In genomic region chr4:108046136-108046535, GRCm38 (mm10) we compare ENCODE assay signal across 18 mouse cellular contexts. TPM values are rescaled to one million over a fixed set of nuclear protein-coding genes. Genes with fewer than 3 reads are reported as not detected.
DNase-seq lines count a peak whose midpoint lies in the region; ATAC-seq and TF ChIP-seq lines count a peak whose summit lies in the region.
"Had no signal": no experiment of that assay in that cellular context is flagged by ENCODE, and none has a peak within 500 bp of the region (broad histone marks: within the 10 kb centered on the region; RNA-seq: fewer than 3 reads in every experiment).

No protein-coding gene starts in this region.

- H3K36me3 ChIP-seq in heart, adult 2 months (ENCODE audit: control insufficient read depth, insufficient read depth, low read length): peaks cover 2% of the 10 kb centered on the region; the same call in 1 of the 2 replicates
- peaks cover 11% of the 10 kb centered on the region for H3K36me3 ChIP-seq in heart, embryonic 11.5 days (ENCODE audit: control insufficient read depth, insufficient read depth, low read length)

- H3K4me3 ChIP-seq in heart, adult 2 months: no peak overlapping the region
- H3K4me3 ChIP-seq in heart, embryonic 11.5 days (ENCODE audit: low read depth, low read length): no peak overlapping the region
- H3K4me3 ChIP-seq: forebrain, embryonic 12.5 days; heart, embryonic 15.5 days; midbrain, embryonic 13.5 days had no signal

- ATAC-seq in heart, embryonic 11.5 days (replicated peaks; ENCODE audit: insufficient number of reproducible peaks, low FRiP score, low TSS enrichment): no peak
- ATAC-seq in megakaryocyte-erythroid progenitor cell, adult 5-6 weeks (replicated peaks; ENCODE audit: low FRiP score, low TSS enrichment, poor library complexity, severe bottlenecking): no peak
- ATAC-seq: lung, postnatal 0 days; midbrain, embryonic 13.5 days had no signal

- no peak for TF ChIP-seq CTCF in heart, adult 2 months (IDR thresholded peaks at IDR 0.05)

- no peak overlapping the region for H3K27ac ChIP-seq in heart, adult 2 months
- H3K27ac ChIP-seq in heart, embryonic 11.5 days (ENCODE audit: low read depth, low read length): no peak overlapping the region
- H3K27ac ChIP-seq: forebrain, embryonic 12.5 days; heart, embryonic 15.5 days; kidney, postnatal 0 days; midbrain, embryonic 13.5 days had no signal

- no peak for TF ChIP-seq POLR2A in heart, adult 2 months (IDR thresholded peaks at IDR 0.05; ENCODE audit: insufficient read depth, low read depth, low read length)

- WGBS in heart, adult 2 months: 60% methylated on average over 8 of the region's 8 CpGs
- WGBS in heart, embryonic 11.5 days (ENCODE audit: insufficient replicate concordance): 79% methylated on average over 8 of the region's 8 CpGs

- intact Hi-C loops in heart, adult 2 months (cut with DNase I): no loop called here
- intact Hi-C loops in left cerebral cortex, postnatal 4 days (cut with DNase I): no loop called here
- intact Hi-C loops in left cerebral cortex, postnatal 36 days (cut with DNase I): no loop called here

- no peaks in the 10 kb centered on the region; the same call in 1 of the 2 replicates for H3K4me1 ChIP-seq in heart, adult 2 months (ENCODE audit: control insufficient read depth, insufficient read depth, low read length)
- H3K4me1 ChIP-seq in heart, embryonic 11.5 days (ENCODE audit: control insufficient read depth, insufficient read depth, low read length): peaks cover 8% of the 10 kb centered on the region
- H3K4me1 ChIP-seq: midbrain, embryonic 13.5 days had no signal

- peak; percentile 87 to 91 for DNase-seq in cerebellum, postnatal 10 days
- no peak for DNase-seq in cerebellum, adult 11 months
- DNase-seq in heart, adult 2 months: peak; percentile 39 to 53
- DNase-seq in left cerebral cortex, postnatal 4 days: peak; percentile 86
- no peak for DNase-seq in left cerebral cortex, postnatal 36 days (ENCODE audit: low spot score in 2 of 2)
- DNase-seq in adrenal gland, postnatal 25 days: no peak
- DNase-seq: adrenal gland, adult 2 months; embryo, embryonic 11 days; kidney, adult 11 months; layer of hippocampus, postnatal 36 days had no signal

- no peak overlapping the region for H3K4me2 ChIP-seq in heart, embryonic 11.5 days
- H3K4me2 ChIP-seq: forebrain, embryonic 12.5 days; heart, embryonic 15.5 days; midbrain, embryonic 13.5 days had no signal

- no peaks in the 10 kb centered on the region for H3K9me3 ChIP-seq in heart, embryonic 11.5 days (replicated peaks; ENCODE audit: control insufficient read depth, low read length)
- H3K9me3 ChIP-seq: forebrain, embryonic 12.5 days; heart, embryonic 15.5 days; midbrain, embryonic 13.5 days had no signal

- no peak overlapping the region for H3K9ac ChIP-seq in heart, adult 2 months (ENCODE audit: low read depth, low read length)
- H3K9ac ChIP-seq in heart, embryonic 11.5 days (ENCODE audit: low read depth, low read length): no peak overlapping the region
- H3K9ac ChIP-seq: forebrain, embryonic 12.5 days; heart, embryonic 15.5 days; midbrain, embryonic 13.5 days had no signal

- peak; percentile 46; the same call in 1 of the 2 replicates for TF ChIP-seq EP300 in heart, adult 2 months (IDR thresholded peaks at IDR 0.05; ENCODE audit: insufficient read depth, low read depth, low read length)

- no peaks in the 10 kb centered on the region for H3K79me2 ChIP-seq in heart, adult 2 months (replicated peaks; ENCODE audit: control insufficient read depth, insufficient read depth, low read length)

- no peaks in the 10 kb centered on the region for H3K27me3 ChIP-seq in heart, adult 2 months (ENCODE audit: control insufficient read depth, insufficient read depth, low read length)
- no peaks in the 10 kb centered on the region for H3K27me3 ChIP-seq in heart, embryonic 11.5 days (ENCODE audit: control insufficient read depth, insufficient read depth, low read length)
- H3K27me3 ChIP-seq: forebrain, embryonic 12.5 days; heart, embryonic 15.5 days; midbrain, embryonic 13.5 days had no signal

RNA-seq across cellular contexts. Expression of gene Podn, which starts 50.1 kb away (rescaled TPM):
- total RNA-seq in heart, adult 2 months (2021): 10 to 100 TPM; 17.9 to 20.8 TPM
- polyA plus RNA-seq in heart, adult 2 months (2012; rRNA removed): 63.3 and 79.6 TPM in 2 replicates
- polyA plus RNA-seq in heart, embryonic 11.5 days (2014; fragmentation: Nextera tagmentation; extraction: Ambion mirVana): 0.39 and 0.51 TPM in 2 replicates
- total RNA-seq in left cerebral cortex, postnatal 4 days (2021): 1 to 10 TPM; 5.7 to 9.5 TPM
- 10 to 100 TPM in 1 of 2 experiments, 1 to 10 TPM in 1; 6.2 to 11.3 TPM for total RNA-seq in left cerebral cortex, postnatal 36 days (2021)
- total RNA-seq in adrenal gland, postnatal 25 days (2021): 4.1 and 6.6 TPM in 2 replicates
- total RNA-seq in megakaryocyte-erythroid progenitor cell, adult 5-6 weeks (2014; fragmentation: Nextera tagmentation): 1.4 TPM in 1 of 2 replicates, not detected in the other
- 1.2 TPM in 1 of 2 replicates, not detected in the other for total RNA-seq in megakaryocyte-erythroid progenitor cell, adult 5-6 weeks (2017)
- total RNA-seq: granulocyte monocyte progenitor cell, adult 5-6 weeks had no signal

Comparison
In these comparisons a context has a peak if more than half of its experiments do, and no peak if none do; other contexts are left out.
1. DNase-seq: peak in cerebellum, postnatal 10 days (2 of 2), heart, adult 2 months (2 of 2) and left cerebral cortex, postnatal 4 days (single experiment); none in cerebellum, adult 11 months (single experiment), left cerebral cortex, postnatal 36 days (0 of 2) and adrenal gland, postnatal 25 days (single experiment).